In genomic region chr1:137927953-137928352, GRCm38 (mm10) we compare ENCODE assay signal across 8 mouse cellular contexts.
A peak's percentile ranks its signal among the peaks of the same experiment; 100 is the strongest.
DNase-seq lines count a peak whose midpoint lies in the region; ATAC-seq and TF ChIP-seq lines count a peak whose summit lies in the region.

No protein-coding gene starts in this region.

- H3K27me3 ChIP-seq in cerebellum, adult 2 months (ENCODE audit: control insufficient read depth, insufficient read depth, low read length): no peaks in the 10 kb centered on the region
- no peaks in the 10 kb centered on the region for H3K27me3 ChIP-seq in hindbrain, embryonic 11.5 days (ENCODE audit: control insufficient read depth, insufficient read depth, low read length)
- H3K27me3 ChIP-seq in stomach, embryonic 16.5 days (ENCODE audit: control insufficient read depth, insufficient read depth, low read length): no peaks in the 10 kb centered on the region

- TF ChIP-seq CTCF in cerebellum, adult 2 months (IDR thresholded peaks at IDR 0.05; ENCODE audit: borderline replicate concordance, insufficient read depth, low read depth, low read length): no peak

- no peak overlapping the region for H3K4me3 ChIP-seq in ES-E14 (ENCODE audit: insufficient read depth in 1 of 2, low read depth in 1 of 2, low read length in 2 of 2, poor library complexity in 1 of 2, severe bottlenecking in 1 of 2)
- no peak overlapping the region for H3K4me3 ChIP-seq in cerebellum, adult 2 months (replicated peaks; ENCODE audit: insufficient read depth, low read depth, low read length)
- H3K4me3 ChIP-seq in hindbrain, embryonic 11.5 days (ENCODE audit: low read depth, low read length): no peak overlapping the region; the same call in 1 of the 2 replicates
- H3K4me3 ChIP-seq in stomach, embryonic 16.5 days (replicated peaks; ENCODE audit: low read length): peak overlapping the region; percentile 21; the same call in 1 of the 2 replicates

- H3K9me3 ChIP-seq in ES-E14 (ENCODE audit: control insufficient read depth, insufficient read depth, low read depth, low read length): no peaks in the 10 kb centered on the region
- H3K9me3 ChIP-seq in hindbrain, embryonic 11.5 days (ENCODE audit: control insufficient read depth, low read length): no peaks in the 10 kb centered on the region
- no peaks in the 10 kb centered on the region for H3K9me3 ChIP-seq in stomach, embryonic 16.5 days (replicated peaks; ENCODE audit: control insufficient read depth, low read length)

- no peak for TF ChIP-seq POLR2A in cerebellum, adult 2 months (IDR thresholded peaks at IDR 0.05; ENCODE audit: borderline replicate concordance, insufficient read depth, low read length)

- in situ Hi-C loops in ES-E14 (cut with MboI; ENCODE audit: low sequenced_read_pairs in 2 of 2, unreplicated experiment in 2 of 2): no loop called here

- H3K36me3 ChIP-seq in ES-E14 (ENCODE audit: control insufficient read depth, insufficient read depth, low read length, poor library complexity, severe bottlenecking): no peaks in the 10 kb centered on the region
- H3K36me3 ChIP-seq in hindbrain, embryonic 11.5 days (ENCODE audit: control insufficient read depth, insufficient read depth, low read length): no peaks in the 10 kb centered on the region
- no peaks in the 10 kb centered on the region for H3K36me3 ChIP-seq in stomach, embryonic 16.5 days (ENCODE audit: control insufficient read depth, insufficient read depth, low read length)

- H3K4me1 ChIP-seq in ES-E14 (ENCODE audit: control insufficient read depth in 2 of 2, insufficient read depth in 2 of 2, low read length in 2 of 2, poor library complexity in 1 of 2): no peaks in the 10 kb centered on the region
- peaks cover 13% of the 10 kb centered on the region; the same call in 1 of the 2 replicates for H3K4me1 ChIP-seq in cerebellum, adult 2 months (ENCODE audit: control insufficient read depth, insufficient read depth, low read length)
- peaks cover 3% of the 10 kb centered on the region; the same call in 1 of the 2 replicates for H3K4me1 ChIP-seq in hindbrain, embryonic 11.5 days (replicated peaks; ENCODE audit: control insufficient read depth, insufficient read depth, low read length)
- peaks cover 15% of the 10 kb centered on the region for H3K4me1 ChIP-seq in stomach, embryonic 16.5 days (ENCODE audit: control insufficient read depth, insufficient read depth, low read length)

- no peak for DNase-seq in ES-E14 (ENCODE audit: low read depth, low spot score)
- peak; percentile 34 to 50 for DNase-seq in cerebellum, adult 2 months
- peak; percentile 34 to 49 for DNase-seq in frontal cortex, postnatal 36 days (ENCODE audit: low spot score in 2 of 2)
- peak; percentile 87 for DNase-seq in hindbrain, embryonic 11.5 days (ENCODE audit: low spot score)
- peak; percentile 43 to 64 for DNase-seq in layer of hippocampus, postnatal 10 days (ENCODE audit: low spot score in 2 of 2)
- peak; percentile 86 for DNase-seq in mesoderm, embryonic 11.5 days (ENCODE audit: low read depth, low spot score)

- 33% methylated on average over 11 of the region's 11 CpGs for WGBS in cerebellum, adult 2 months
- WGBS in hindbrain, embryonic 11.5 days: 15% methylated on average over 11 of the region's 11 CpGs
- WGBS in stomach, embryonic 16.5 days: 24% methylated on average over 11 of the region's 11 CpGs

- peak overlapping the region; percentile 22; the same call in 1 of the 2 replicates for H3K4me2 ChIP-seq in hindbrain, embryonic 11.5 days (replicated peaks; ENCODE audit: low read depth, low read length)
- peak overlapping the region; percentile 43 for H3K4me2 ChIP-seq in stomach, embryonic 16.5 days (ENCODE audit: low read depth, low read length)

- no peak overlapping the region for H3K27ac ChIP-seq in ES-E14 (ENCODE audit: insufficient read depth, low read depth, low read length, poor library complexity, severe bottlenecking)
- peak overlapping the region; percentile 68 for H3K27ac ChIP-seq in cerebellum, adult 2 months (ENCODE audit: insufficient read depth, low read length)
- H3K27ac ChIP-seq in hindbrain, embryonic 11.5 days (ENCODE audit: low read depth, low read length): peak overlapping the region; percentile 96
- peak overlapping the region; percentile 76 for H3K27ac ChIP-seq in stomach, embryonic 16.5 days (ENCODE audit: low read length)

- H3K9ac ChIP-seq in ES-E14 (ENCODE audit: insufficient read depth, low read depth, low read length, poor library complexity, severe bottlenecking): no peak overlapping the region
- peak overlapping the region; percentile 59 for H3K9ac ChIP-seq in hindbrain, embryonic 11.5 days (ENCODE audit: low read depth, low read length)
- peak overlapping the region; percentile 50 for H3K9ac ChIP-seq in stomach, embryonic 16.5 days (ENCODE audit: low read length)

- ATAC-seq in hindbrain, embryonic 11.5 days (ENCODE audit: low FRiP score): peak; percentile 95
- ATAC-seq in stomach, embryonic 16.5 days (ENCODE audit: insufficient read depth, low FRiP score): peak; percentile 86
- ATAC-seq in granulocyte monocyte progenitor cell, adult 5-6 weeks (replicated peaks; ENCODE audit: poor library complexity, severe bottlenecking): no peak

TF ChIP-seq in ES-E14, 5 proteins besides CTCF, POLR2A, EP300 and RAD21:
- TF ChIP-seq MAFK (IDR thresholded peaks at IDR 0.05; ENCODE audit: insufficient read depth, low read depth, low read length): peak; percentile 59
- TF ChIP-seq ZNF384 (IDR thresholded peaks at IDR 0.05; ENCODE audit: low read depth, low read length): no peak
